Mouse (Mus musculus): ENCODE measurements around the gene Ranbp1. TPM values are rescaled to one million over a fixed set of nuclear protein-coding genes. Genes with fewer than 3 reads are reported as not detected.

Ranbp1 gene
- total RNA-seq (2023), result 10 to 100 TPM; 59.0 to 64.4 TPM

GRCm38 (mm10) chr16:18248433-18249363 is at the start of gene Ranbp1, which contains the start of gene Trmt2a:
Ranbp1 (minus strand) TSS chr16:18248732.
Trmt2a (plus strand) TSS chr16:18248679.

GRCm38 (mm10) chr16:18289067-18289588 is 40.6 kb upstream of the Ranbp1 start, which contains the start of gene Dgcr8:
Dgcr8 (minus strand) TSS chr16:18289246.

GRCm38 (mm10) chr16:18258221-18258620 is 9.7 kb upstream of the Ranbp1 start, which contains the start of gene Gm49776:
Gm49776 (minus strand) TSS chr16:18258321.

GRCm38 (mm10) chr16:18234671-18235388 is 13.7 kb downstream of the Ranbp1 start, which contains the start of gene Zdhhc8:
Zdhhc8 (minus strand) TSS chr16:18235136.

GRCm38 (mm10) chr16:18217579-18217978 is 31.0 kb downstream of the Ranbp1 start, which contains the start of gene Ccdc188:
Ccdc188 (plus strand) TSS chr16:18217879.

Other genes starting within 250 kb of the Ranbp1 start
- gene Dgcr6, start 195.9 kb downstream of the Ranbp1 start, total RNA-seq (2023), result 1 to 10 TPM; 6.8 to 7.7 TPM
- 1 to 10 TPM; 8.5 to 9.8 TPM for gene Prodh, start 158.5 kb downstream of the Ranbp1 start, total RNA-seq (2023)
- gene Rtn4r, start 121.1 kb downstream of the Ranbp1 start, total RNA-seq (2023), result under 1 TPM; 0.20 to 0.42 TPM
- not detected for gene Ccdc188, start 30.9 kb downstream of the Ranbp1 start, total RNA-seq (2023)
- gene Zdhhc8, start 13.6 kb downstream of the Ranbp1 start, total RNA-seq (2023), result 1 to 10 TPM; 3.7 to 4.9 TPM
- gene Trmt2a, start 53 bp downstream of the Ranbp1 start, total RNA-seq (2023), result 10 to 100 TPM; 42.3 to 55.1 TPM
- not detected for gene Gm49776, start 9.6 kb upstream of the Ranbp1 start, total RNA-seq (2023)
- 10 to 100 TPM; 19.0 to 24.1 TPM for gene Dgcr8, start 40.5 kb upstream of the Ranbp1 start, total RNA-seq (2023)
- 10 to 100 TPM; 26.4 to 26.6 TPM for gene Tango2, start 99.4 kb upstream of the Ranbp1 start, total RNA-seq (2023)
- gene Arvcf, start 99.5 kb upstream of the Ranbp1 start, total RNA-seq (2023), result 1 to 10 TPM; 5.1 TPM
- gene Txnrd2, start 177.7 kb upstream of the Ranbp1 start, total RNA-seq (2023), result 10 to 100 TPM; 10.8 to 11.2 TPM
- 10 to 100 TPM; 29.2 to 31.2 TPM for gene Comt, start 178.1 kb upstream of the Ranbp1 start, total RNA-seq (2023)
- gene Gnb1l, start 250.0 kb upstream of the Ranbp1 start, total RNA-seq (2023), result 1 to 10 TPM; 2.0 to 2.2 TPM